Mouse (Mus musculus): ENCODE measurements around the gene Arl5b.

- no peak for TF ChIP-seq POLR2A (IDR thresholded peaks at IDR 0.05; ENCODE audit: extremely low read depth, insufficient read depth, low read length)
- TF ChIP-seq CTCF (IDR thresholded peaks at IDR 0.05; ENCODE audit: extremely low read depth, insufficient read depth, low read length) = no peak
Measured at GRCm38 (mm10) chr2:15083702-15084101, 34.5 kb downstream of the Arl5b start.

Data from cortical plate, adult 2 months (tissue).